Comparison of ENCODE assay signal across 10 mouse cellular contexts in genomic region chr11:98839402-98839801, GRCm38 (mm10). TPM values are rescaled to one million over a fixed set of nuclear protein-coding genes. Genes with fewer than 3 reads are reported as not detected.
A peak's percentile ranks its signal among the peaks of the same experiment; 100 is the strongest.
DNase-seq lines count a peak whose midpoint lies in the region; ATAC-seq and TF ChIP-seq lines count a peak whose summit lies in the region.
"Had no signal": no experiment of that assay in that cellular context is flagged by ENCODE, and none has a peak within 500 bp of the region (broad histone marks: within the 10 kb centered on the region; RNA-seq: fewer than 3 reads in every experiment).

No protein-coding gene starts in this region.

- H3K27ac ChIP-seq in hindbrain, embryonic 13.5 days = no peak overlapping the region
- H3K27ac ChIP-seq in hindbrain, postnatal 0 days = no peak overlapping the region
- H3K27ac ChIP-seq: embryonic facial prominence, embryonic 12.5 days; heart, embryonic 15.5 days; liver, embryonic 13.5 days had no signal

- H3K36me3 ChIP-seq in hindbrain, embryonic 13.5 days = peaks cover 10% of the 10 kb centered on the region
- H3K36me3 ChIP-seq in hindbrain, postnatal 0 days (ENCODE audit: insufficient read depth, low read length) = no peaks in the 10 kb centered on the region

- DNase-seq in hindbrain, postnatal 0 days (ENCODE audit: low spot score) = no peak
- DNase-seq in A20 (ENCODE audit: low read depth, low spot score) = peak; percentile 27
- peak; percentile 86 for DNase-seq in fat pad, adult 2 months (ENCODE audit: extremely low read depth, low read depth, low spot score)
- peak; percentile 43 to 60 for DNase-seq in kidney, postnatal 36 days
- DNase-seq in layer of hippocampus, adult 11-12 months (ENCODE audit: low spot score) = no peak
- no peak for DNase-seq in layer of hippocampus, adult 18-20 months (ENCODE audit: low spot score in 2 of 2)
- DNase-seq: liver, embryonic 13.5 days had no signal

- no peak overlapping the region for H3K4me3 ChIP-seq in hindbrain, embryonic 13.5 days
- no peak overlapping the region for H3K4me3 ChIP-seq in hindbrain, postnatal 0 days (ENCODE audit: low read length)
- H3K4me3 ChIP-seq: embryonic facial prominence, embryonic 12.5 days; heart, embryonic 15.5 days; liver, embryonic 13.5 days had no signal

- no peak for ATAC-seq in hindbrain, embryonic 13.5 days (ENCODE audit: low FRiP score)
- no peak for ATAC-seq in hindbrain, postnatal 0 days

- H3K4me1 ChIP-seq in hindbrain, embryonic 13.5 days (replicated peaks) = peaks cover 39% of the 10 kb centered on the region
- H3K4me1 ChIP-seq in hindbrain, postnatal 0 days (ENCODE audit: insufficient read depth, low read length) = peaks cover 12% of the 10 kb centered on the region

- peaks cover 12% of the 10 kb centered on the region for H3K27me3 ChIP-seq in hindbrain, embryonic 13.5 days
- no peaks in the 10 kb centered on the region for H3K27me3 ChIP-seq in hindbrain, postnatal 0 days (ENCODE audit: insufficient read depth, low read length)

- WGBS in hindbrain, embryonic 13.5 days = 60% methylated on average over 6 of the region's 6 CpGs
- WGBS in hindbrain, postnatal 0 days = 55% methylated on average over 6 of the region's 6 CpGs

- no peak overlapping the region for H3K4me2 ChIP-seq in hindbrain, embryonic 13.5 days
- no peak overlapping the region for H3K4me2 ChIP-seq in hindbrain, postnatal 0 days (ENCODE audit: low read depth, low read length)
- H3K4me2 ChIP-seq: embryonic facial prominence, embryonic 12.5 days; heart, embryonic 15.5 days; liver, embryonic 13.5 days had no signal

- TF ChIP-seq CTCF in hindbrain, postnatal 0 days (IDR thresholded peaks at IDR 0.05; ENCODE audit: low read depth) = no peak

- no peaks in the 10 kb centered on the region for H3K9me3 ChIP-seq in hindbrain, embryonic 13.5 days
- no peaks in the 10 kb centered on the region for H3K9me3 ChIP-seq in hindbrain, postnatal 0 days (ENCODE audit: low read length)
- H3K9me3 ChIP-seq: embryonic facial prominence, embryonic 12.5 days; heart, embryonic 15.5 days; liver, embryonic 13.5 days had no signal

- peak overlapping the region; percentile 43; the same call in 1 of the 2 replicates for H3K9ac ChIP-seq in hindbrain, embryonic 13.5 days
- no peak overlapping the region for H3K9ac ChIP-seq in hindbrain, postnatal 0 days (replicated peaks; ENCODE audit: low read length)
- H3K9ac ChIP-seq: embryonic facial prominence, embryonic 12.5 days; heart, embryonic 15.5 days; liver, embryonic 13.5 days had no signal

RNA-seq across cellular contexts. Expression of gene Rapgefl1, which starts 2.8 kb away (rescaled TPM):
- polyA plus RNA-seq in hindbrain, embryonic 13.5 days (2015; fragmentation: Nextera tagmentation; extraction: Ambion mirVana) = 6.2 and 7.0 TPM in 2 replicates
- 29.5 and 44.1 TPM in 2 replicates for total RNA-seq in hindbrain, postnatal 0 days (2014; rRNA removed)
- polyA plus RNA-seq in hindbrain, postnatal 0 days (2015; fragmentation: Nextera tagmentation; extraction: Ambion mirVana) = 11.0 TPM in 2 replicates
- 100 to 1,000 TPM; 196 to 203 TPM for total RNA-seq in layer of hippocampus, adult 18-20 months (2021)

RNA-seq across cellular contexts. Expression of gene Wipf2, which starts 24.0 kb away (rescaled TPM):
- 5.0 TPM in 2 replicates for polyA plus RNA-seq in hindbrain, embryonic 13.5 days (2015; fragmentation: Nextera tagmentation; extraction: Ambion mirVana)
- total RNA-seq in hindbrain, postnatal 0 days (2014; rRNA removed) = 8.1 and 10.4 TPM in 2 replicates
- 3.5 and 3.7 TPM in 2 replicates for polyA plus RNA-seq in hindbrain, postnatal 0 days (2015; fragmentation: Nextera tagmentation; extraction: Ambion mirVana)
- total RNA-seq in layer of hippocampus, adult 18-20 months (2021) = 10 to 100 TPM; 75.9 to 80.7 TPM

RNA-seq across cellular contexts. Expression of gene Casc3, which starts 34.7 kb away (rescaled TPM):
- polyA plus RNA-seq in hindbrain, embryonic 13.5 days (2015; fragmentation: Nextera tagmentation; extraction: Ambion mirVana) = 48.7 and 50.2 TPM in 2 replicates
- 24.4 and 74.0 TPM in 2 replicates for total RNA-seq in hindbrain, postnatal 0 days (2014; rRNA removed)
- polyA plus RNA-seq in hindbrain, postnatal 0 days (2015; fragmentation: Nextera tagmentation; extraction: Ambion mirVana) = 35.4 and 35.7 TPM in 2 replicates
- 10 to 100 TPM; 57.0 to 58.4 TPM for total RNA-seq in layer of hippocampus, adult 18-20 months (2021)

RNA-seq across cellular contexts. Expression of gene Msl1, which starts 44.1 kb away (rescaled TPM):
- 31.5 and 33.0 TPM in 2 replicates for polyA plus RNA-seq in hindbrain, embryonic 13.5 days (2015; fragmentation: Nextera tagmentation; extraction: Ambion mirVana)
- 77.7 and 94.3 TPM in 2 replicates for total RNA-seq in hindbrain, postnatal 0 days (2014; rRNA removed)
- polyA plus RNA-seq in hindbrain, postnatal 0 days (2015; fragmentation: Nextera tagmentation; extraction: Ambion mirVana) = 25.0 and 25.4 TPM in 2 replicates
- 100 to 1,000 TPM; 178 to 183 TPM for total RNA-seq in layer of hippocampus, adult 18-20 months (2021)

Comparison
In these comparisons a context has a peak if more than half of its experiments do, and no peak if none do; other contexts are left out.
1. DNase-seq: peak in A20 (single experiment), fat pad, adult 2 months (single experiment) and kidney, postnatal 36 days (2 of 2); none in hindbrain, postnatal 0 days (single experiment), layer of hippocampus, adult 11-12 months (single experiment) and layer of hippocampus, adult 18-20 months (0 of 2).